In the genomic region with DNA sequence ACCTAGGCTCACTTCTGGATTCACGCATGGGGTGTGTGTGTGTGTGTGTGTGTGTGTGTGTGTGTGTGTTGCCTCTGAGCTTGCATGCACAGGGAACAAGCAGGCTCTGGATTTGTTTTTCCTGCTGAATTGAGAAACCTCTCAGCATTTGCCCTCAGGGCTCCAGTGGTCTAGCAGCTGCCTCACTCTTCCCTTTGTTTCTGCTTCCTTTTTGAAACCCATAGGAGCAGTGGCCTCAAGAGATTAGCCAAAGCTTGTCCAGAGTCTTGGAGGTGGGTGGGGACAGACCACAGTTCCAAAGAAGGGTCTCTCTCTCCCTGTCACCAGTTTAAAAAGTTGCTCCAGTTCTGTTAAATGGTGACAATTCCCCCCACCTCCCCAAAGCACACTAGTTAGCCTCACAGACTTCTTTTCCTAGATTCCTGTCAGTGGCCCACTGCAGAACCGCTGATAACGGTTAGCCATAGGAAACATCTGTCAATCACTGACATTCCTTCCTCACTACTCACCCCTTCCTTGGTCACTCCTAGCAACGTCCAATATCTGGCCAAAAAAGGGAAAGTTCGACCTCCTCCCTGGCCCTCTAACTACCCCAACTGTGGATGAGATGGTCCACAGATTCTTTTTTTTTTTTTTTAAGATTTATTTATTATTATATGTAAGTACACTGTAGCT, we compare ENCODE assay signal across 12 mouse cellular contexts. TPM values are rescaled to one million over a fixed set of nuclear protein-coding genes. Genes with fewer than 3 reads are reported as not detected.
DNase-seq lines count a peak whose midpoint lies in the region; ATAC-seq and TF ChIP-seq lines count a peak whose summit lies in the region.
"Had no signal": no experiment of that assay in that cellular context is flagged by ENCODE, and none has a peak within 500 bp of the region (broad histone marks: within the 10 kb centered on the region; RNA-seq: fewer than 3 reads in every experiment).

No protein-coding gene starts in this region.

- no peak for TF ChIP-seq CTCF in layer of hippocampus, adult 2 months (conservative IDR thresholded peaks at IDR 0.05)

- 14% methylated on average over 5 of the region's 5 CpGs for WGBS in heart, embryonic 10.5 days
- 23% methylated on average over 5 of the region's 5 CpGs for WGBS in midbrain, embryonic 12.5 days
- 20% methylated on average over 5 of the region's 5 CpGs for WGBS in midbrain, embryonic 14.5 days
- WGBS in limb, embryonic 15.5 days = 45% methylated on average over 5 of the region's 5 CpGs

- no peak overlapping the region for H3K9ac ChIP-seq in midbrain, embryonic 12.5 days (replicated peaks)
- no peak overlapping the region for H3K9ac ChIP-seq in midbrain, embryonic 14.5 days (replicated peaks; ENCODE audit: low read length)
- H3K9ac ChIP-seq in limb, embryonic 15.5 days = no peak overlapping the region
- H3K9ac ChIP-seq: liver, embryonic 15.5 days had no signal

- no peak overlapping the region for H3K4me3 ChIP-seq in heart, embryonic 10.5 days
- no peak overlapping the region for H3K4me3 ChIP-seq in midbrain, embryonic 12.5 days
- H3K4me3 ChIP-seq in midbrain, embryonic 14.5 days (replicated peaks; ENCODE audit: low read depth, low read length) = no peak overlapping the region
- no peak overlapping the region for H3K4me3 ChIP-seq in limb, embryonic 15.5 days
- no peak overlapping the region for H3K4me3 ChIP-seq in layer of hippocampus, adult 2 months
- H3K4me3 ChIP-seq: liver, embryonic 15.5 days had no signal

- H3K27me3 ChIP-seq in heart, embryonic 10.5 days (ENCODE audit: insufficient read depth, poor library complexity, severe bottlenecking) = no peaks in the 10 kb centered on the region
- no peaks in the 10 kb centered on the region for H3K27me3 ChIP-seq in midbrain, embryonic 12.5 days
- no peaks in the 10 kb centered on the region for H3K27me3 ChIP-seq in midbrain, embryonic 14.5 days (ENCODE audit: control insufficient read depth, insufficient read depth, low read length)
- no peaks in the 10 kb centered on the region for H3K27me3 ChIP-seq in limb, embryonic 15.5 days
- H3K27me3 ChIP-seq: liver, embryonic 15.5 days had no signal

- H3K36me3 ChIP-seq in heart, embryonic 10.5 days = no peaks in the 10 kb centered on the region
- H3K36me3 ChIP-seq in midbrain, embryonic 12.5 days = no peaks in the 10 kb centered on the region
- no peaks in the 10 kb centered on the region for H3K36me3 ChIP-seq in midbrain, embryonic 14.5 days (ENCODE audit: control insufficient read depth, insufficient read depth, low read length)
- H3K36me3 ChIP-seq in limb, embryonic 15.5 days = no peaks in the 10 kb centered on the region
- H3K36me3 ChIP-seq: liver, embryonic 15.5 days had no signal

- H3K4me2 ChIP-seq in midbrain, embryonic 12.5 days (replicated peaks) = no peak overlapping the region
- H3K4me2 ChIP-seq in midbrain, embryonic 14.5 days (ENCODE audit: low read length) = no peak overlapping the region
- H3K4me2 ChIP-seq in limb, embryonic 15.5 days = no peak overlapping the region
- H3K4me2 ChIP-seq: liver, embryonic 15.5 days had no signal

- H3K9me3 ChIP-seq in heart, embryonic 10.5 days = no peaks in the 10 kb centered on the region
- no peaks in the 10 kb centered on the region for H3K9me3 ChIP-seq in midbrain, embryonic 12.5 days
- no peaks in the 10 kb centered on the region for H3K9me3 ChIP-seq in midbrain, embryonic 14.5 days (ENCODE audit: control insufficient read depth, low read length)
- no peaks in the 10 kb centered on the region for H3K9me3 ChIP-seq in limb, embryonic 15.5 days
- H3K9me3 ChIP-seq: liver, embryonic 15.5 days had no signal

- no peak for ATAC-seq in midbrain, embryonic 12.5 days (ENCODE audit: low FRiP score, low read depth)
- no peak for ATAC-seq in midbrain, embryonic 14.5 days (ENCODE audit: low FRiP score, low TSS enrichment)
- no peak for ATAC-seq in limb, embryonic 15.5 days (ENCODE audit: insufficient number of reproducible peaks, low FRiP score, low TSS enrichment, low read depth)
- ATAC-seq: hindbrain, postnatal 0 days had no signal

- peak overlapping the region; percentile 48 for H3K27ac ChIP-seq in heart, embryonic 10.5 days
- H3K27ac ChIP-seq in midbrain, embryonic 12.5 days (replicated peaks) = peak overlapping the region; percentile 20; the same call in 1 of the 2 replicates
- H3K27ac ChIP-seq in midbrain, embryonic 14.5 days (replicated peaks; ENCODE audit: low read depth, low read length) = no peak overlapping the region
- peak overlapping the region; percentile 65 for H3K27ac ChIP-seq in limb, embryonic 15.5 days
- H3K27ac ChIP-seq in layer of hippocampus, adult 2 months = no peak overlapping the region
- H3K27ac ChIP-seq: hindbrain, postnatal 0 days; liver, embryonic 15.5 days had no signal

- peaks cover 36% of the 10 kb centered on the region for H3K4me1 ChIP-seq in heart, embryonic 10.5 days
- H3K4me1 ChIP-seq in midbrain, embryonic 12.5 days = peaks cover 14% of the 10 kb centered on the region
- 0 out of 2 replicates have a peak, but pooled peaks cover 4% of the 10 kb centered on the region for H3K4me1 ChIP-seq in midbrain, embryonic 14.5 days (ENCODE audit: control insufficient read depth, insufficient read depth, low read length)
- peaks cover 20% of the 10 kb centered on the region for H3K4me1 ChIP-seq in limb, embryonic 15.5 days

- DNase-seq in heart, embryonic 10.5 days (ENCODE audit: low spot score) = peak; percentile 73
- DNase-seq in heart, adult 11 months = no peak
- no peak for DNase-seq in midbrain, embryonic 14.5 days
- peak; percentile 38 for DNase-seq in adipocyte (ENCODE audit: low spot score)
- DNase-seq in layer of hippocampus, adult 2 months (ENCODE audit: low spot score in 2 of 2) = no peak
- DNase-seq in spleen, postnatal 36 days (ENCODE audit: low spot score in 2 of 2) = no peak
- DNase-seq: adrenal gland, postnatal 25 days; kidney, adult 9 months had no signal

RNA-seq across cellular contexts. Expression of a gene that starts 24.1 kb away (rescaled TPM):
- 30.4 and 51.3 TPM in 2 replicates for polyA plus RNA-seq in heart, embryonic 10.5 days (2016; fragmentation: Nextera tagmentation; extraction: Ambion mirVana)
- polyA plus RNA-seq in midbrain, embryonic 12.5 days (2016; fragmentation: Nextera tagmentation; extraction: Ambion mirVana) = 5.2 and 6.5 TPM in 2 replicates
- 2.8 and 5.6 TPM in 2 replicates for polyA plus RNA-seq in midbrain, embryonic 14.5 days (2014; fragmentation: Nextera tagmentation; extraction: Ambion mirVana)
- 34.2 and 37.5 TPM in 2 replicates for polyA plus RNA-seq in limb, embryonic 15.5 days (2015; fragmentation: Nextera tagmentation; extraction: Ambion mirVana)
- total RNA-seq in layer of hippocampus, adult 2 months (2021) = 1 to 10 TPM; 1.8 to 2.3 TPM

Comparison
In these comparisons a context has a peak if more than half of its experiments do, and no peak if none do; other contexts are left out.
1. DNase-seq: peak in heart, embryonic 10.5 days (single experiment) and adipocyte (single experiment); none in heart, adult 11 months (single experiment), midbrain, embryonic 14.5 days (single experiment), layer of hippocampus, adult 2 months (0 of 2) and spleen, postnatal 36 days (0 of 2).
2. H3K27ac ChIP-seq: peak in heart, embryonic 10.5 days (single experiment), midbrain, embryonic 12.5 days (single experiment) and limb, embryonic 15.5 days (single experiment); none in midbrain, embryonic 14.5 days (single experiment) and layer of hippocampus, adult 2 months (single experiment).